Mouse (Mus musculus) thymus, postnatal 14 days (tissue): ENCODE measurements around the gene Pkdrej.
"Not testable (repeated sequence)": the region's sequence is repeated elsewhere in the genome, so short reads cannot be mapped to it uniquely, and the experiment has no call there.

ENCODE experiments used
- DNase-seq: peaks from one replicate; pipeline ENCODE4 v3.0.0; 2021

Gene Pkdrej

DNA sequence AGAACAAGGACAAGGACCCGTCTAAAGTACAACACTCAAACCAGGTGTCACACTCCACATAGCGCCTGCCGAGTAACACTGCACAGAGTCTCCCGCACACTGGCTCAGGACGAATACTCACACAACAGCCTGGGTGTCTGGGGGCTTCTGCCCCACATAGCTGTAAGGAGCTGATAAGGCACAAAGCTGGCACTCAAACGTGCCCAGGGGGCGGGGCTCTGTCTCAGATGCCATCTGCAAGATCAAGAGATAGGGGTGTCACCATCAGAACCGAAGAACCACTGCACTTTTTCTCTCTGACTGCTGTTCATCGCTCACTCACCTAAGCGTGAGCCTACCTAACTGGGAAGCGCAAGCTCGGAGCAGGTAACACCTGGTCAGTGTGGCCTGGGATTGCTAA lies 12.4 kb downstream of the Pkdrej start:
- DNase-seq, result peak; percentile 84

DNA sequence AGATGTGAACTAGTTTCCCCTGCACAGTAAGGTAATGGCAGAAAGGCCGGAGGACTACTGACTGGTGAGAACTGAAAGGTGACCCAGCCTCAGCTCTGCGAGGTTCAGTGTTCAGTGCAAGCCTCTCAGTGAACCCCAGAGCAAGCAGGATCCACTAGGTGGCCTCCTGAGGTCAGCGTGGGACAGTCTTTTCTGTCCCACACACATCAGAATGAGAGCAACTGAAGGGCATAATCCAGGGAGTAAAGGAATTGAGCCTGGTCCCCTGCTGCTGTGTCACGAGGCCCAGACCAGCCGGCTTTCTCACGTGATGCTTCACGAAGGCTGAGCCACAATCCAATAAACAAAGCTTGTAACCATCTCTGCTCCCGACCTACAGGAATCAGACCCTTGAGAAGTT lies 13.1 kb downstream of the Pkdrej start:
- DNase-seq, result peak; percentile 6

DNA sequence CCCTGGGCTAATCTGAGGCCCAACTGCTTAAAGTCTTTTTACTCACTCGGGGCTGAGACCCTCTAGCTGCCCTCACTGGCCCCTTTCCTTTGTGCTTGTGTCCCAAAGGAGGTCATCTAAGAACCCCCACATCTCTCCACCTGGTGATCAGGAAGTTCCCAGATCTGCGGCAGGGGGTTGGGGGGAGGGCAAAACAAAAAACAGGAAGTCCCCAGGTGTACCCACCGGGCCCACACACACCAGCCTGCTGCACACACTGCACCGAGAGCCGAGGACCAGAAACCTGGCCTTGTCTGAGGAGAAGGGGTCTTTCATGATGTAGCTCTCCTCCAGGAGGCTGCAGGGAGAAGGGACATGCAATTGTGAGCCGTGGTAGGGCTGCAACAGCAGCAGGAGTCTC lies 13.5 kb downstream of the Pkdrej start:
- peak; percentile 57 for DNase-seq

DNA sequence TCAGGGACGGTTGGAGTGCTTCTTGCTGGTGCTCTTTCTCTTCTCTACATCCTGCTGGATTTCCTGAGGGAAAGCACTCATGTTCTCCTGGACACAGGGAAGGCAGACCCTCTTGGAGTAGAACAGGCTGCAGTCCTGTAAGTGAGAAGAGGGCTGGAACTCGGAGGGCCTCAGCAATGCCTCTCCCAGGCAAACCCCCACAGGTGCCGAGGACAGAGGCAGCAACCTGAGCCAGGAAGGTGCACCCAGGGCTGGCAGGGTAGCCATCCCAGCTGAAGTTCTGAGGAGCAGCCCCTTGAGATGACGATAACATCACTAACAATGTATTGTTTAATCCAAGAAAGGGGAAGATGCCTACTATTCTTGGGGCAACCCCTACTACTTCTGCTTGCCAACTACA lies 14.1 kb downstream of the Pkdrej start:
- DNase-seq, result peak; percentile 7

DNA sequence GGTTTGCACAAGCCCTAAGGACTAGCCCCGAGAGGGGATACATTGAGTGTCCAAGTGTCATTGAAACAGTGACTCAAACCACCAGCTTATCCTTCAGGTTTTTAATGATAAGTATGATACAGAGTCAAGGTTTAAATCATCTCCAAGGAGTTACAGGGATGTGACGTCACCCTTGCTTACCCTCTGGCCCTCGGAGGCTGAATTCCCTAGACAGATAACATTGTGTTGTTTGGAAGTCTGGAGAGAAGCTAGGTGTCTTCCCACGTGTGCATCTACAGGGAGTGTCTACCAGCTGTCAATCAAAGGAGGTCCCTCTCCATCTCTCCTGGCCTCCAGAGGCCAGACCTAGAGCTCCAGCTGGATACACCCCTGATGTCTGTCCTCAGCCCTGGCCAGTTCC lies 14.6 kb downstream of the Pkdrej start:
- no peak for DNase-seq

DNA sequence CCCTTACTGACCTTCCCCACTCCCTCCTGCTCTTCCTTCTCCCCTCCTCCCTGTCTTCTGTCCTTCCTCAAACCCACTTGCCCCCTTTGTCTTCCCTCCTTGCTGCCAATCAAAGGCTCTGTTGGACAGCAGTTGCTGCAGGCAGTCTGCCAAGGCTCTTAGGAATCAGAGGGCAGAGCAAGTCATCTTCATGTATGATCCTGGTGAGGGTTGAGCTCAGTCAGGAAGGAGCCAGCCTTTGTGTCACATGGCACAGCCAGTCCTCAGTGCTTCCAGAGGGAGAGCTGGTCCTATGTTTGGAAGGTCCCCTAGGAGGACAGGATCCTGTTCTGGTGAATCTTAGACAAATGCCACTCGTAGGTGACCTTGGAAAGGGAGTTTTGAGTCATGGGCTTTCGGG lies 18.6 kb downstream of the Pkdrej start:
- no peak for DNase-seq

DNA sequence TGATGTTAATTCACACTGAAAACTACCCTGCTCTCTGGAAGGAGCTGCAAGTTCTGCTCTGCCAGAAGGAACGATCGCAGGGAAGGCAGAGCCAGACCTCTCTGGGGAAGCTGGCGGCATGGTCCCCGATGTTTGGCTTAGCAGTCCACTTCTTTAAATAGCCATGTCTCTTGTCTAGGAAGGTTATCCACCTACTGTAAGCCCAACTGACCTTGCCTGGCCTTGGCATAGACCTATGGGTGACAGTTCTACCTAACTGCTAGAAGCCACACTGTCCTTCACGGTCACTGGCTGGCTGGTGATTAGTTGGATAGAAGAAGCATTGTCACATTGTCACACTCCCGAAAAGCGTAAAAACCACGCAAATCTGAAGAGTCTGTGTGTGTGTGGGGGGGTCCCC lies 22.9 kb downstream of the Pkdrej start:
- no peak for DNase-seq

DNA sequence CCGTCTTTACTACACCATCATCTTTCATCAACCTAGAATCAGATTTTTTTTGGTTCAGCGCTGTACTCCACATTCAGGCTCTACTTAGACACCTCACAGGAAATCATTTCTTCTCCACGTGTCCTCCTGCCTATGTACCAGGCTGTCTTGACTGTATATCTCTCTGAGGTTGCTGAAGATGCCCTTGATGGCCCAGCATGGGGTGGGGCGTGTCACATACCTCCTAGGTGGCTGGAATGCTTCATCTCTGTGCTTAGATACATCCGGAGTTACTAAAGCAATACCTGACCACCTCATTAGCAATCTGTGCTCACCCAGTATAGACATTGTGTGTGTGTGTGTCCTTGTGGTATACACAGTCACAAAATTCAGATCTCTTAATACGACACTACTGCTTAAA lies 26.0 kb downstream of the Pkdrej start:
- no peak for DNase-seq

DNA sequence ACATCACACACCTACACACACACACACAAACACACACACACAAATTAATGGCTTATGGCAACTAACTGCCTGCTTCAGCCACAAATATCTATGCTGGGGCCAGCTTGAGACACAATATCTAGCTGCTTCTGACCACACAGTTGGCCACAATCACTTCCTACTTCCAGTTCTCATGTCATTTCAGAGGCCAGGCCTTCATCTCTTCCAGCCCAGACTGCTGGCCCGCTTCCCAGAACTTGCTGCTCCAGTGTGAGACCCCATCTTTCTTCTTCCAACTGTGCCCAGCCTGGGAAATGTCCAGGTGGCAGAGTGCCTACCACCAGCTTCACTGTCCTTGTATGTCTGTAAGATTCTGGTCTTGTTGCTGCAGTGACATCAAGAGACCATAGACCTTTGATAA lies 28.7 kb downstream of the Pkdrej start:
- no peak for DNase-seq

DNA sequence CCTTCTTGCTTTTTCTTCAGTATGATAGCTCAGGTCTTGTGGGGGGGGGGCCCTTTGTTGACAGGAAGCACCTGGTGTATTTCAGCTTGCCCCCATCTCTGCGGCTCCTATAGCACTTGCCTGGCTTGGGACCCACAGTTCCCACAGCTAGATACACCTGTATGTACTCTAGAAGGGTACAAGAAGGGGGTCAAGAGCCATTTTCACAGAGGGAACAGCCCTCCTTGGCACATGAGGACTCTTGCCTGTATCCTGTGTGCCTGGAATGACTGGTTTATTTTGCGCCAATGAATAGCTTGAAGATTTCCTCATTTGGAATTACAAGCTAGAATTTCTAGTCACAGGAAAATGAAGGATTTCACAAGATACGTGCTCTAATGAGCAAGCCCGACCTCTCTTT lies 30.1 kb downstream of the Pkdrej start:
- DNase-seq, result no peak

DNA sequence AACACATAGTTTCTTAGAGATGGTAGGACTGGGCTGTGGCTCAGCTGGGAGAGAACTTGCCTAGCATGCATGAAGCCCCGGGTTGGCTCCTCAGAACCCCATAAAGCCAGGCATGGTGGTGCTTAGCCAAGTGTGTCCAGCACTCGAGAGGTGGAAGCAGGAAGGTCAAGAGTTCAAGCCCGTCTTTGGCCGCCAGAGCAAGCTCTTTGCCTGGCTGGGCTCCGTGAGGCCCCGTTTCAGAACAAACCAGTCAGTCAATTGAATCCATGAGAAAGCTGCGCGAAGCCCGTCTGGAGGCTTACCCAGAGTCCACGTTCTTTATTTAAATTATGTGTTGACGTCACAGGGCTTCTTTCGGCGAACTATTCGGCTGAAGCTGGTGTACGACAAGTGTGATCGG lies 32.9 kb downstream of the Pkdrej start:
- DNase-seq, result no peak

DNA sequence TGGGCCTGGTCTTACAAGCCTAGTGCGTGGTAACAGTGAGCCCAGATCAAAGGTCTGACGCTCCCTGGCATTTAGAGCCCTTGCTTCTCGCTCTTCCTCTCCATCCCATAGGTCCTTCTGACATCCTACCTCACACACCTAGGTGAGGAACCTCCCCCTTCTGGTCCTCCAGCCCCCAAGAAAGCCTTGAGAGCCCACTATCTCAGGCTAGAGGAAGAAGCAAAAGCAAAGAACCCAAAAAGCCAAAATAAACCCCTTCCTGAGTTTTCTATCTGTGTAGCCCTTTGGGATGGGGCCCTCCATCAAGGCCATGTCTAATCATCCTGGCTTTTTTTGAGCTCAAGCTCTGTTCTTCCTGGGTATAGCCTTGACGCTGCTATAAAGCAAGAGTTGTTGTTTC lies 33.5 kb downstream of the Pkdrej start:
- no peak for DNase-seq

DNA sequence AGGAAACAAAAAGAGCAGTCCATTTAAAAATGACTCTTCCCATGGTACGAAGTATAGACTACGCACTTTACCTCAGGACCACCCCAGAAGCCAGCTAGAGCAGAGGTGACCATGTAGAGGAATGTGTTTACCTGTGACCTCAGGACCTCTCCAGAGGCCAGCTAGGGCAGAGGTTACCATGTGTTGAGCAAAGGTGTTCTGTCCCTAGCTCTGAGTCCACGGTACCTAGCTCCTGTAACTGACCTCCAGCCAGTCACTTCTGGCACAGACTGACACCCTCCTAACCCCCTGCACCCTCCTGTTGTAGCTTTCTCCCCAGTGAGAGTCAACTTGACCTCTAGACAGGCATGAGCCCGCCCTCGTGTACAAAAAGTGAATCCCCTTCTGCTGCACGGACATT lies 34.1 kb downstream of the Pkdrej start:
- no peak for DNase-seq

DNA sequence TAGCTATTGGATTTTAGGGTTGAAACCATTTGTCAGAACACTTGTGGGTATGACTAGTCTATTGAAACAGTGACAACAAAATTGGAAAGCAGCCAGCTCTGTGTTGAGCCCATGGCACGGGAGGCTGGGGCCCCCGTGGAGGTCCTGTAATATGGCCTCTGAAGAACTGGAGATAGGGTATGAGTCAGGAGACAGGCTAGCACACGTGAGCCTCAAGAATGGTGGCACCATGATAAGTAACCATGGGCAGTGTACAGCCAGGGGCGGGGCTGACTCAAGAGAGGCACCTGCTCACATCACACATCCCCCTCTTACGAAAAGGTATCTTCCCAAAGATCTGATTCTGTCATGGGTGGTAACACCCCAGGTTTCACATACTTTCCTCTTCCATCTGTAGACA lies 34.8 kb downstream of the Pkdrej start:
- no peak for DNase-seq

DNA sequence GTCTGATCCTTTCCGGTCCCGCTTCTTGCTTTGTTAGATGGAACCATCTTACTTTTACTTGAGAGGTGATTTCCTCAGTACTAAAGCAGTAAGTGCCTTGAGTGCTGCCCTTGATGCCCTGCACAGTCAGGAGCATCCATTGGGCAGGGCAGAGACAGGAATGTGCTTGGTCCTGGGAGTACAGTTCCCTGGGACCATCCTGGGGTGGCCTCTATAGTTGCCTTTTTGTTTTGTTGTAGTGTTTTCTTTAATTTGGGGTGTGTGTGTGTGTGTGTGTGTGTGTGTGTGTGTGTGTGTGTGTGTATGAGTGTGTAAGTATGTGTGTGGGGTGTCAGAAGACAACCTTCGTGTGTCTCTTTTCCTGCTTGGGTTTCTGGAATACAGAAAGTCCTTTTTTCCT lies 37.2 kb downstream of the Pkdrej start:
- no peak for DNase-seq

DNA sequence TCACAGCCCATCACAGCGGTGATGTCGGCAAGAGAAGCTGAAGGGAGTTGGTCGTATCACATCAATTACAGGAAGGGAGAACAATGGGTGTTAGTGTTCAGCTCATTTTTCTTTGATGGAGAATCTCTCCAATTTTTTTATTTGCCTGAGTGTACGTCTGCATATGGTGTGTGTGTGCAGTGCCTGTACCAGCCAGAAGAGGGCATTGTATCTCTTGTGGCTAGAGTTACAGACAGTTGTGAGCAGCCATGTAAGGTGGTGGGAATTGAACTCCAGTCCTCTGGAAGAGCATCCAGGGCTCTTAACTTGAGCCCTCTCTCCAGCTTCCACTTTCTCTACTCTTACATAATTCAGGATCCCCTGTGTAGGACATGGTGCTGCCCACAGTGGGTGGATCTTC lies 38.4 kb downstream of the Pkdrej start:
- no peak for DNase-seq

DNA sequence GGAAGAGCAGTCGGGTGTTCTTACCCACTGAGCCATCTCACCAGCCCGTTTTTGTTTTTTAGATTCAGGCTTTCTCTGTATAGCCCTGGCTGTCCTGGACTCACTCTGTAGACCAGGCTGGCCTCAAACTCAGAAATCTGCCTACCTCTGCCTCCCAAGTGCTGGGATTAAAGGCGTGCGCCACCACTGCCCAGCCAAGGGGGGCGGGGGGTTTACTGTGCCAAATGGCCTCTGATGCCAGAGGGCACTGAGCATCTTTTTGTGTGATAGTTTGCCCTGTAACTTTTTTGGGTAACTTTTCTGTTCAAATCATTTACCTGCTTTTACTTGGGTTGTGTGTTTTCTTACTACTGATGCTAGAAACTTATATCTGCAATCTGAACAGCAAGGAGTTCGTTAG lies 42.6 kb downstream of the Pkdrej start:
- DNase-seq, result not testable (repeated sequence)

DNA sequence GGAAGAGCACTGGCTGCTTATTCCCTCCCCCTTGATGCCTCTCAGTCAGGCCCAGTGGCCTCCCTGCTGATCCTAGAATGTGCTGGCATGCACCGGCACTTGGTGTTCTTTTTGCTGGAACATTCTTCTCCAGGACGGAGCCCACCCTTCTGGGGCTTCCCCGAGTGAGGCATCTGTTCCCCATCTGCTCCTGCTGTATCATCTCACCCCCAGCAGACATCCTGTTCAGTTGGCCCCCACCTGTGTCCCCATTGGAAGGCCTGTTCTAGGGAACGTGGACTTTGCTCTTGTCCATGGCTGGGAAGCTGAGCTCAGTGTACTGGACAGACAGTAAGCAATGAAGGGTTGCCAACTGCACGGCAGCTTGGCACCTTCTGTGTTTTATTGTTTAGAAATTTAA lies 44.8 kb downstream of the Pkdrej start:
- no peak for DNase-seq

DNA sequence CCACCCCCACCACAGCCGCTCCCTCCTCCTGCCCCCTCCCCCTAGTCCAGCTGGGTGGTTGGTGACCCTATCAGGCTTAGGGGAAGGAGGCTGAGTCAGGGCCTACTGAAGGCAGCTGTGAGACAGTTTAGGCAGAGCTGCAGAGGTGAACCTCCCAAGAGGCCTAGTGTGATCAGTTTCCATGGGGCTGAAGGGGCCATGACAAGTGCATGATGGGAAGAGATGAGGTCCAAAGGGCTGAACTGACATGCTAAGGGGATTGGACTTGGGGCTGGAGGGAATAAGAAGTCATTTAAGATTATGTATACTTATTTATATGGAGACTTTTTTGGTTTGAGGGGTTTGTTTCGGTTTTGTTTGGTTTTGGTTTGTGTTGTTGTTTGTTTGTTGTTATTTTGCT lies 45.3 kb downstream of the Pkdrej start:
- no peak for DNase-seq

DNA sequence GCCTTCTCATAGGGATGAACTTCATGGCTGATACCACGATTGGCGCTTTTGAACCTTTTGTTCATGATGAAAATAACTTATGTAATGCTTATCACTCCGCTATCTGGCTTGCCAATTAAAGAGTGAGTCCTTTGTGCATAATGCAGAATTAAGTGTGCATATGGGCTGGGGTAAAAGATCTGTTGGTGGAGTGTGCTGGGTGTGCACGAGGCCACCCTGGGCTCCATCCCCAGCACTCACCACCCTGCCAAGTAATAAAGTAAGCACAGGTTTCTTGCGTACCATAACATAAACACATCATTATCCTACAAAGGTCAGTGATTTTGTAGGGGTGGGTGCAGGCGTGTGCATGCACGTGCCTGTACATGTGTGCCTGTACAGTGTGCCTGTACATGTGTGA lies 46.5 kb downstream of the Pkdrej start:
- no peak for DNase-seq

DNA sequence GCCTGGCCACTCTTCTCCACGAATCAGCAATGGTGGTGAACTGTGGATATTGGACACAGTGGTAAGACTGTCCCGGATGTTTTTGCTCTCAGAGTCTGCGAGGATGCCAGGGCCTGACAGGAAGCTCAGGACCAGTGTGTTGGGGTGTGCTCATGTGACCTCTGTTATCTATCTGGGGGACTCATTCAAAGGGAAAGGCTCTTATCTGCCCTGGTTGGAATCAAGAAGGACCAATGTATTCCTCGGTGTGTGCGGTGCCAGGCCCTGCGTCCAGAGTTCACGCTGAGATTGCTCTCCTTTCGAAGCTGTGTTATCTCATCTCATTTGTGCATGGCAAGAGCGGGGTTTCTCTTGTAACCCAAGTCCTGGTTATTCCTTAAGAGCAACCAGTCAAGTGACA lies 47.1 kb downstream of the Pkdrej start:
- DNase-seq, result no peak

DNA sequence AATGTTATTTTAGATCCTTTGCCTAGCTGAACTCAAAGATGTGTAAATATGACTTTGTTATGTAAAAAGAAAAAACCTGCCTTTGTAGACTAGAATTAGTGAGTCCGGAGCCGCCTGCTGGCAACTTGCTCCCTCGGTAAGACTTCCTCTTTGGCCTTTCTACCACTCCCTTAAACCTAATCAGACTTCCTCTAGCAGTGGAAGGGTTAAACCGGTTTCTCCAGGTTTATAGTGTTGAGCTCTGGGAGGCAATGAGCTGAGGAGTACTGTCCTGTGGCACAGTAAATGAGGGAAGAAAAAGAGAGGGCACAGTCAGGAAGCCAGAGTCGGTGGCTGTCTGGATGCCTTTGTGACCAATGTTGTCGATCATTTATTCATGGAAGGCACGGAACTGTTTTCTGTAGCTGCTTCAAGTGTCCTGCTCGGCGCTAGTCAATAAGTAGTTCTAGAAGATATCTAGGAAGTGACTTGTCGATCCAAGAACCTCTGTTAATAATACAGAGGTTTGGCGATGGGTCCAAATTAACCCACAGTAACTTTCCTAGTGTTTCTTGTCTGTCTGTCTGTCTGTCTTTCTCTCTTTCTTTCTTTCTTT lies 49.3 kb downstream of the Pkdrej start:
- DNase-seq, result no peak

DNA sequence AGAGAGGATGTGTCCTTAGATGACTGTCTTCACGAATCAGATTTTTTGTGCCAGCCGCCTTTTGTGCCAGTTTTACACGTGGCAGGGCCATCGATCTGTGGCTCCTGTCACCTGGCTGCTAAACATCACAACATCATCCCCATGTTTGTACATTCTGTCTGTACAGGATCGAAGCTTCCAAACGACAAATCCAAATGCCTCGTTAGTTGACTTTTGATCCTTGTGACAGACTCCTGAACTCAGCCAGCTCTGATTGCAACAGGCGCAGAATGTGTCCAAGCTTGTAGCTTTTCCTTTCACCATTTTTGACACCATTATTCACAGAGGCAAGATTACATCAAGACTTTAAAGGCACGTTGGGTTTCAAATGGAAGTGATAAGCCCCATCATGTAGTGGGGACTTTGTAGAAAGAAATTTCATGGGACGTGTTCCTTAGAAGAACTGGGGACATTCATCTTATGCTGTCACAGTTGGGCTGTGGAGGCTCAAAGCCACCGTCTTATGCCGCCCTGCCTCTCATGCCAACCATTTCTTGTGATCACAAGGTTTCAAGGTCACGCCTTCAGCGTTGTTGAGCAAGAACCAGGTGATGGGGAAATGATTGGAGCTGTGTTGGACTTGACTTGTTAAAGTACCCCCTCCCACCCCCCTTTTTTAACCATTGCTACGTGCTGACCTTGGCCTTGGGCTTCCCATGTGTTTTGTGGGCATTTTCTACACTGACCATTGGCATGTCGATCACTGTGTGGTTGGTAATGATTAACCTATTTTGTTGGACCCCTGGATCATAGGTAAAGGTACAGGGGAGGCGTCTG lies 50.0 kb downstream of the Pkdrej start:
- no peak for DNase-seq

DNA sequence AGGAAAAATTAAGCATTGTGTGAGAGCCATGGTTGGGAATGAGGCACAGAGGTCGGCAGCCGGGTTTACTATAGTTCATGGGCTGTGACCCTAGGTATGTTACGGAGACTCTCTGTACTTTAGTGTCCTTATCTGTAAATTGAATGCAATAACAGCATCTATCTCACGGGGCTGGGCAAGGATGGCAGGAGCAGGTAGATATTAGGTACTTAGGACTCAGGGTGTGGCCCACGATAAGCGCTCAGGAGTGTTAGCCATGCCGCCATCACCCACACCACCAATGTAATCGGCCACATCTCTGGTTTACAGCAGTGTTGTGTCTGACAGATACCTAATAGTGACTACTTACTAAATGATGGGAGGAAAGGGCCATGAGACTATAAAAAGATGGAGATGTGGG lies 52.5 kb downstream of the Pkdrej start:
- DNase-seq, result no peak

DNA sequence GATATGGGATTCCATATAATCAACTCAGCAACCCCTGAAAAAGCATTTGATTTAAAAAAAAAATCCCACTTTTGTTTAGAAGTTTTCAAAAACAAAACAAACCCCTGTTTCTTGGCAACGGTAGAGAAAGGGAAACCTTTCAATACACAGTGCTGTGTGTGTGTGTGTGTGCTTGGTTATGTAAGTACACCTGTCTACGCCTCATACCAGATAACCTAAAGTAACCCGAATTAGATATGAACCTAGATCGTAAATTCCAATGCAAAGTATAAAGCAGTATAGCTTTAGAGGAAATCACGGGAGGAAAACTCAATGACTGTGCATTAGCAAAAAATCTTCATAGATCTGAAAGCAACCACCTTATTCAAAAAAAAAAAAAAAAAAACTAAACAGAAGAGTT lies 54.9 kb downstream of the Pkdrej start:
- no peak for DNase-seq
